Mouse (Mus musculus) neural tube, embryonic 11.5 days (tissue): ENCODE data around the gene Gabbr2. TPM values are rescaled to one million over a fixed set of nuclear protein-coding genes. Genes with fewer than 3 reads are reported as not detected.

ENCODE experiments used
- ATAC-seq: fragments of 200-750 bp; cut with Nextera tagmentation; 2 replicates; pipeline ENCODE4 v1.8.0; 2017; ENCODE audit warnings: moderate number of reproducible peaks, mild to moderate bottlenecking, moderate TSS enrichment, moderate library complexity; ENCODE audit not compliant: insufficient read depth, low FRiP score, low TSS enrichment
- DNase-seq: peaks from one replicate; pipeline ENCODE4 v3.0.0-alpha.2; 2015; ENCODE audit warnings: low spot score
- H3K27ac ChIP-seq: fragments of 300-500 bp; sonication (generic); 2 replicates; pipeline ENCODE4 v1.5.1; 2014; ENCODE audit warnings: low read depth, mild to moderate bottlenecking, low read length
- H3K27me3 ChIP-seq: fragments of 300-500 bp; sonication (generic); 2 replicates; pipeline ENCODE4 v1.6.1; 2014; ENCODE audit warnings: mild to moderate bottlenecking, low read length, mixed read lengths; ENCODE audit not compliant: control insufficient read depth, insufficient read depth
- H3K36me3 ChIP-seq: fragments of 300-500 bp; sonication (generic); 2 replicates; pipeline ENCODE4 v1.6.1; 2014; ENCODE audit warnings: mild to moderate bottlenecking, low read length, moderate library complexity, mixed read lengths; ENCODE audit not compliant: control insufficient read depth, insufficient read depth
- H3K4me1 ChIP-seq: fragments of 300-500 bp; sonication (generic); 2 replicates; pipeline ENCODE4 v1.6.1; 2014; ENCODE audit warnings: low read length, mixed read lengths; ENCODE audit not compliant: control insufficient read depth, insufficient read depth
- H3K4me2 ChIP-seq: fragments of 300-500 bp; sonication (generic); 2 replicates; pipeline ENCODE4 v1.6.1; 2014; ENCODE audit warnings: low read depth, mild to moderate bottlenecking, moderate library complexity
- H3K4me3 ChIP-seq: fragments of 300-500 bp; sonication (generic); 2 replicates; pipeline ENCODE4 v1.5.1; 2014; ENCODE audit warnings: low read depth, low read length
- H3K9ac ChIP-seq: fragments of 300-500 bp; sonication (generic); 2 replicates; pipeline ENCODE4 v1.6.1; 2014; ENCODE audit warnings: mild to moderate bottlenecking, low read length
- H3K9me3 ChIP-seq: fragments of 300-500 bp; sonication (generic); 2 replicates; pipeline ENCODE4 v1.6.1; 2016; ENCODE audit warnings: low read length; ENCODE audit not compliant: control insufficient read depth
- WGBS: fragments of 180-500 bp; shearing (Covaris S2); extraction: QIAGEN DNeasy Blood & Tissue Kit; methylation state at CpG from one replicate; pipeline ENCODE4 v1.1.7; 2014; 5-methylcytosine and 5-hydroxymethylcytosine counted together
- polyA plus RNA-seq: library from polyadenylated mRNA; unstranded; fragments of >200 nt; fragmentation: Nextera tagmentation; extraction: Ambion mirVana; gene quantifications from 2 replicates; pipeline ENCODE4 v1.2.1, GENCODE M21; 2014

Gabbr2 gene
- polyA plus RNA-seq, 1 experiment from 2014 or later, result 0.70 TPM

- no peaks in the 10 kb centered on the region for H3K27me3 ChIP-seq
These were observed 121.5 kb downstream of the Gabbr2 start for GRCm38 (mm10) chr4:46870157-46870556.

DNA sequence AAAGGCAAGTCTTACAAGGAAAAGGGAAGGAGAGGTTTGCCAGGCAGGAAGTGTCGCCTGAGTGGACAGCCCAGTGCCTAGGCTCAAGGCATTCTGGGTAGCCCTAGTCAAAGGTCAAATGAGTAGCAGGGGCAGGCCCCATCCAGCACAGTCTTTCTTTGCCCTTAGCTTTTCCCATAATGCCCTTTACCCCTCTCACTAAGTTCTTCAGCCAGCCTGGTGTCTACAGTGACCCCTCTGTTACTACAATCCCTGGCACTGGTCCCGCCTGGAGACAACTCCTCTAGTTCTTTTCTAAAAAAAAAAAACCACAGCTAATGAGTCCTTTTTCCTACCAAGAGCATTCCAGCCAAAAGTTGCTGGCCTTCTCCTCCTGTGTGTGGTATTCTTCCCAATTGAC, 122.3 kb downstream of the Gabbr2 start:
- Histone ChIP-seq H3K27me3 (no peaks in the 10 kb centered on the region), H3K36me3 (no peaks in the 10 kb centered on the region), H3K4me3 (no peak overlapping the region), H3K4me1 (no peaks in the 10 kb centered on the region), H3K4me2 (no peak overlapping the region), H3K9me3 (no peaks in the 10 kb centered on the region), H3K9ac (no peak overlapping the region), H3K27ac (no peak overlapping the region)
- DNase-seq (no peak), ATAC-seq (no peak)
- 90% methylated on average over 2 of the region's 2 CpGs for WGBS

More at GRCm38 (mm10) chr4:46870157-46870556, 121.5 kb downstream of the Gabbr2 start:
- ATAC-seq, result no peak
- Histone ChIP-seq H3K9me3 (no peaks in the 10 kb centered on the region), H3K9ac (no peak overlapping the region), H3K4me3 (no peak overlapping the region), H3K27ac (no peak overlapping the region), H3K4me2 (no peak overlapping the region), H3K36me3 (no peaks in the 10 kb centered on the region), H3K4me1 (no peaks in the 10 kb centered on the region)
- WGBS, result 64% methylated on average over 6 of the region's 6 CpGs
- no peak for DNase-seq

- Histone ChIP-seq H3K9me3 (no peaks in the 10 kb centered on the region), H3K27me3 (no peaks in the 10 kb centered on the region), H3K4me1 (no peaks in the 10 kb centered on the region), H3K36me3 (no peaks in the 10 kb centered on the region), H3K9ac (no peak overlapping the region), H3K4me3 (no peak overlapping the region), H3K27ac (no peak overlapping the region), H3K4me2 (no peak overlapping the region)
- 93% methylated on average over 3 of the region's 3 CpGs for WGBS
- no peak for DNase-seq
- ATAC-seq, result no peak
These were observed 122.8 kb downstream of the Gabbr2 start for GRCm38 (mm10) chr4:46868921-46869320.

GRCm38 (mm10) chr4:46868181-46868580, 123.5 kb downstream of the Gabbr2 start:
- H3K27ac ChIP-seq, result no peak overlapping the region
- DNase-seq (no peak), ATAC-seq (no peak)
- H3K4me1 ChIP-seq, result no peaks in the 10 kb centered on the region
- H3K4me2 ChIP-seq, result no peak overlapping the region
- H3K9ac ChIP-seq, result no peak overlapping the region
- no peaks in the 10 kb centered on the region for H3K36me3 ChIP-seq
- WGBS, result 86% methylated on average over 5 of the region's 5 CpGs
- H3K4me3 ChIP-seq, result no peak overlapping the region
- no peaks in the 10 kb centered on the region for H3K27me3 ChIP-seq
- H3K9me3 ChIP-seq, result no peaks in the 10 kb centered on the region

GRCm38 (mm10) chr4:46867779-46868178, 123.9 kb downstream of the Gabbr2 start:
- no peak for DNase-seq
- Histone ChIP-seq H3K27ac (no peak overlapping the region), H3K9me3 (no peaks in the 10 kb centered on the region), H3K9ac (no peak overlapping the region), H3K4me1 (no peaks in the 10 kb centered on the region), H3K4me2 (no peak overlapping the region), H3K27me3 (no peaks in the 10 kb centered on the region), H3K4me3 (no peak overlapping the region), H3K36me3 (no peaks in the 10 kb centered on the region)
- WGBS, result 81% methylated on average over 10 of the region's 10 CpGs
- no peak for ATAC-seq

DNA sequence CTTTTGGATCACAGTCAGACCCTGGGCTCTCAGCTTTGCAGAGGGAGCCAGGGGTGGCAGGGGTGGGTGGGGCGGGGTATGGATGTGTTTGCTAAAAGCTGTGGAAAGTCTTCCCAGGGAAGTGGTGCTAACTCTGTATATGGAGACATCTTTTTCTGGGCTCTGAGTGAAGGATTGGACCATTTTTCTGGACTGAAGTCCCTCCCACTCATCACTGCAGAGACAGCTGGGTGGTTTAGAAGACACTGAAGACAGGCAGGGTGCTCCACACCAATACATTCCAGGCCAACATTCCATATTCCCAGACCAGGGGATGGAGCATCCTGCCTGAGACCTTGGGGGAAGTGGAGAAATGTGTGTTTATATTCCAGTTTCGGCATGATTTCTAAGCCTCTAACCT, 125.6 kb downstream of the Gabbr2 start:
- 91% methylated on average over 2 of the region's 2 CpGs for WGBS
- Histone ChIP-seq H3K9ac (no peak overlapping the region), H3K27ac (no peak overlapping the region), H3K4me1 (no peaks in the 10 kb centered on the region), H3K4me2 (no peak overlapping the region), H3K4me3 (no peak overlapping the region), H3K36me3 (no peaks in the 10 kb centered on the region), H3K27me3 (no peaks in the 10 kb centered on the region), H3K9me3 (no peaks in the 10 kb centered on the region)
- DNase-seq, result no peak
- ATAC-seq, result no peak

GRCm38 (mm10) chr4:46863721-46864120, 128.0 kb downstream of the Gabbr2 start:
- 82% methylated on average over 12 of the region's 12 CpGs for WGBS
- no peaks in the 10 kb centered on the region for H3K27me3 ChIP-seq
- ATAC-seq, result no peak

GRCm38 (mm10) chr4:46862677-46863076, 129.0 kb downstream of the Gabbr2 start:
- H3K36me3 ChIP-seq, result no peaks in the 10 kb centered on the region
- H3K4me3 ChIP-seq, result no peak overlapping the region
- 95% methylated on average over 4 of the region's 4 CpGs for WGBS
- H3K4me2 ChIP-seq, result no peak overlapping the region
- DNase-seq, result no peak
- H3K9ac ChIP-seq, result no peak overlapping the region
- no peaks in the 10 kb centered on the region for H3K4me1 ChIP-seq
- H3K27ac ChIP-seq, result no peak overlapping the region
- no peaks in the 10 kb centered on the region for H3K27me3 ChIP-seq
- no peak for ATAC-seq
- H3K9me3 ChIP-seq, result no peaks in the 10 kb centered on the region

More at GRCm38 (mm10) chr4:46863721-46864120, 128.0 kb downstream of the Gabbr2 start:
- no peaks in the 10 kb centered on the region for H3K36me3 ChIP-seq
- H3K27ac ChIP-seq, result no peak overlapping the region
- H3K4me1 ChIP-seq, result no peaks in the 10 kb centered on the region
- no peak overlapping the region for H3K4me3 ChIP-seq
- no peak for DNase-seq
- H3K4me2 ChIP-seq, result no peak overlapping the region
- H3K9ac ChIP-seq, result no peak overlapping the region
- H3K9me3 ChIP-seq, result no peaks in the 10 kb centered on the region

- Histone ChIP-seq H3K9ac (no peak overlapping the region), H3K36me3 (no peaks in the 10 kb centered on the region), H3K4me2 (no peak overlapping the region), H3K27me3 (no peaks in the 10 kb centered on the region), H3K27ac (no peak overlapping the region), H3K9me3 (no peaks in the 10 kb centered on the region), H3K4me1 (no peaks in the 10 kb centered on the region), H3K4me3 (no peak overlapping the region)
- ATAC-seq (no peak), DNase-seq (no peak)
- WGBS, result 73% methylated on average over 6 of the region's 6 CpGs
These were observed 131.1 kb downstream of the Gabbr2 start for GRCm38 (mm10) chr4:46860586-46860985.
